Mouse (Mus musculus) embryonic facial prominence, embryonic 13.5 days (tissue): Measurements from ENCODE around the gene Ttll5. TPM values are rescaled to one million over a fixed set of nuclear protein-coding genes. Genes with fewer than 3 reads are reported as not detected.
A peak's percentile ranks its signal among the peaks of the same experiment; 100 is the strongest.

Experiments
- ATAC-seq: fragments of 200-750 bp; cut with Nextera tagmentation; 2 replicates; pipeline ENCODE4 v1.8.0; 2017; ENCODE audit warnings: low read depth; ENCODE audit not compliant: insufficient number of reproducible peaks, insufficient read depth, low FRiP score, low TSS enrichment
- H3K27ac ChIP-seq: fragments of 300-500 bp; sonication (generic); 2 replicates; pipeline ENCODE4 v1.5.1; 2015; ENCODE audit warnings: moderate library complexity, mild to moderate bottlenecking, inconsistent platforms
- H3K27me3 ChIP-seq: fragments of 300-500 bp; sonication (generic); 2 replicates; pipeline ENCODE4 v1.6.1; 2015; ENCODE audit warnings: mild to moderate bottlenecking, inconsistent platforms
- H3K36me3 ChIP-seq: fragments of 300-500 bp; sonication (generic); 2 replicates; pipeline ENCODE4 v1.6.1; 2015; ENCODE audit warnings: mild to moderate bottlenecking, inconsistent platforms
- H3K4me1 ChIP-seq: fragments of 300-500 bp; sonication (generic); 2 replicates; pipeline ENCODE4 v1.6.1; 2015; ENCODE audit warnings: inconsistent platforms
- H3K4me2 ChIP-seq: fragments of 300-500 bp; sonication (generic); 2 replicates; pipeline ENCODE4 v1.6.1; 2015; ENCODE audit warnings: moderate library complexity, mild to moderate bottlenecking, inconsistent platforms
- H3K4me3 ChIP-seq: fragments of 300-500 bp; sonication (generic); 2 replicates; pipeline ENCODE4 v1.5.1; 2015; ENCODE audit warnings: mild to moderate bottlenecking, inconsistent platforms
- H3K9ac ChIP-seq: fragments of 300-500 bp; sonication (generic); 2 replicates; pipeline ENCODE4 v1.6.1; 2015; ENCODE audit warnings: mild to moderate bottlenecking, inconsistent platforms
- H3K9me3 ChIP-seq: fragments of 300-500 bp; sonication (generic); 2 replicates; pipeline ENCODE4 v1.6.1; 2016; ENCODE audit warnings: inconsistent platforms
- WGBS: fragments of 180-500 bp; shearing (Covaris S2); methylation state at CpG from one replicate; pipeline ENCODE4 v1.1.7; 2015; ENCODE audit warnings: mixed read lengths; 5-methylcytosine and 5-hydroxymethylcytosine counted together
- polyA plus RNA-seq: library from polyadenylated mRNA; unstranded; fragments of >200 nt; fragmentation: Nextera tagmentation; extraction: Ambion mirVana; gene quantifications from 2 replicates; pipeline ENCODE4 v1.2.1, GENCODE M21; 2015

Ttll5 gene
- polyA plus RNA-seq, 1 experiment from 2014 or later = 17.3 TPM

GRCm38 (mm10) chr12:85992013-85992837, 167.8 kb downstream of the Ttll5 start:
- WGBS = 81% methylated on average over 7 of the region's 7 CpGs
- Histone ChIP-seq H3K27ac (no peak overlapping the region), H3K4me3 (no peak overlapping the region), H3K4me2 (no peak overlapping the region), H3K9me3 (no peaks in the 10 kb centered on the region), H3K9ac (no peak overlapping the region), H3K27me3 (no peaks in the 10 kb centered on the region), H3K36me3 (0 out of 2 replicates have a peak, but pooled peaks cover 12% of the 10 kb centered on the region), H3K4me1 (peaks cover 12% of the 10 kb centered on the region)
- ATAC-seq = no peak

- no peak for ATAC-seq
- 86% methylated on average over 2 of the region's 2 CpGs for WGBS
Observed at GRCm38 (mm10) chr12:85992838-85993234, 168.4 kb downstream of the Ttll5 start.

GRCm38 (mm10) chr12:85993790-85994360, 169.4 kb downstream of the Ttll5 start:
- Histone ChIP-seq H3K27me3 (no peaks in the 10 kb centered on the region), H3K9ac (no peak overlapping the region), H3K27ac (0 out of 2 replicates have a peak overlapping the region, but pooled peaks have one; percentile 9), H3K9me3 (no peaks in the 10 kb centered on the region), H3K4me3 (no peak overlapping the region), H3K36me3 (0 out of 2 replicates have a peak, but pooled peaks cover 12% of the 10 kb centered on the region), H3K4me1 (peaks cover 20% of the 10 kb centered on the region; the same call in 1 of the 2 replicates), H3K4me2 (no peak overlapping the region)
- no peak for ATAC-seq
- WGBS = 53% methylated on average over 5 of the region's 5 CpGs

More at GRCm38 (mm10) chr12:85992838-85993234, 168.4 kb downstream of the Ttll5 start:
- Histone ChIP-seq H3K4me3 (no peak overlapping the region), H3K4me1 (peaks cover 11% of the 10 kb centered on the region; the same call in 1 of the 2 replicates), H3K9me3 (no peaks in the 10 kb centered on the region), H3K27ac (no peak overlapping the region), H3K36me3 (0 out of 2 replicates have a peak, but pooled peaks cover 12% of the 10 kb centered on the region), H3K9ac (no peak overlapping the region), H3K27me3 (no peaks in the 10 kb centered on the region), H3K4me2 (no peak overlapping the region)

- peak; percentile 80; the same call in 1 of the 2 replicates for ATAC-seq
- Histone ChIP-seq H3K27me3 (no peaks in the 10 kb centered on the region), H3K4me3 (no peak overlapping the region), H3K4me2 (0 out of 2 replicates have a peak overlapping the region, but pooled peaks have one; percentile 20), H3K27ac (peak overlapping the region; percentile 87), H3K4me1 (peaks cover 24% of the 10 kb centered on the region), H3K36me3 (0 out of 2 replicates have a peak, but pooled peaks cover 12% of the 10 kb centered on the region), H3K9me3 (no peaks in the 10 kb centered on the region), H3K9ac (peak overlapping the region; percentile 16; the same call in 1 of the 2 replicates)
- WGBS = 28% methylated on average over 9 of the region's 9 CpGs
Observed at GRCm38 (mm10) chr12:86000641-86001073, 176.2 kb downstream of the Ttll5 start.

GRCm38 (mm10) chr12:86001120-86001655, 176.7 kb downstream of the Ttll5 start:
- Histone ChIP-seq H3K9ac (peak overlapping the region; percentile 16), H3K27me3 (no peaks in the 10 kb centered on the region), H3K9me3 (no peaks in the 10 kb centered on the region), H3K4me3 (no peak overlapping the region), H3K36me3 (0 out of 2 replicates have a peak, but pooled peaks cover 9% of the 10 kb centered on the region), H3K4me2 (0 out of 2 replicates have a peak overlapping the region, but pooled peaks have one; percentile 20), H3K4me1 (peaks cover 24% of the 10 kb centered on the region), H3K27ac (peak overlapping the region; percentile 87)
- WGBS = 34% methylated on average over 7 of the region's 7 CpGs
- ATAC-seq = 0 out of 2 replicates have a peak, but pooled peaks have one; percentile 59

- Histone ChIP-seq H3K9me3 (no peaks in the 10 kb centered on the region), H3K36me3 (no peaks in the 10 kb centered on the region), H3K27me3 (no peaks in the 10 kb centered on the region), H3K4me3 (no peak overlapping the region), H3K4me1 (peaks cover 42% of the 10 kb centered on the region), H3K27ac (no peak overlapping the region), H3K9ac (no peak overlapping the region), H3K4me2 (no peak overlapping the region)
- 94% methylated on average over 3 of the region's 3 CpGs for WGBS
- ATAC-seq = no peak
Observed at GRCm38 (mm10) chr12:86004627-86005026, 180.2 kb downstream of the Ttll5 start.

- Histone ChIP-seq H3K27me3 (no peaks in the 10 kb centered on the region), H3K9me3 (no peaks in the 10 kb centered on the region), H3K27ac (peak overlapping the region; percentile 39; the same call in 1 of the 2 replicates), H3K9ac (no peak overlapping the region), H3K4me3 (no peak overlapping the region), H3K36me3 (no peaks in the 10 kb centered on the region), H3K4me2 (no peak overlapping the region), H3K4me1 (peaks cover 48% of the 10 kb centered on the region)
- WGBS = 69% methylated on average over 3 of the region's 3 CpGs
- no peak for ATAC-seq
Observed at GRCm38 (mm10) chr12:86007377-86007776, 182.9 kb downstream of the Ttll5 start.

GRCm38 (mm10) chr12:86010656-86011055, 186.2 kb downstream of the Ttll5 start:
- Histone ChIP-seq H3K4me3 (no peak overlapping the region), H3K27me3 (no peaks in the 10 kb centered on the region), H3K4me2 (no peak overlapping the region), H3K9me3 (no peaks in the 10 kb centered on the region), H3K36me3 (no peaks in the 10 kb centered on the region), H3K4me1 (peaks cover 70% of the 10 kb centered on the region), H3K27ac (peak overlapping the region; percentile 84), H3K9ac (no peak overlapping the region)
- ATAC-seq = no peak
- WGBS = 22% methylated on average over 5 of the region's 5 CpGs

- Histone ChIP-seq H3K4me1 (peaks cover 69% of the 10 kb centered on the region), H3K36me3 (no peaks in the 10 kb centered on the region), H3K27ac (no peak overlapping the region), H3K9me3 (no peaks in the 10 kb centered on the region), H3K4me3 (no peak overlapping the region), H3K4me2 (no peak overlapping the region), H3K9ac (no peak overlapping the region), H3K27me3 (no peaks in the 10 kb centered on the region)
- WGBS = 76% methylated on average over 2 of the region's 2 CpGs
- no peak for ATAC-seq
Observed at GRCm38 (mm10) chr12:86012195-86012594, 187.7 kb downstream of the Ttll5 start.

GRCm38 (mm10) chr12:86014174-86014573, 189.7 kb downstream of the Ttll5 start:
- 42% methylated on average over 2 of the region's 2 CpGs for WGBS
- peak overlapping the region; percentile 71 for H3K27ac ChIP-seq
- no peak for ATAC-seq

GRCm38 (mm10) chr12:86014621-86015020, 190.2 kb downstream of the Ttll5 start:
- H3K36me3 ChIP-seq = no peaks in the 10 kb centered on the region
- peaks cover 53% of the 10 kb centered on the region for H3K4me1 ChIP-seq
- WGBS = 71% methylated on average over 3 of the region's 3 CpGs
- H3K27me3 ChIP-seq = no peaks in the 10 kb centered on the region
- ATAC-seq = no peak
- no peak overlapping the region for H3K4me3 ChIP-seq
- no peak overlapping the region for H3K4me2 ChIP-seq
- no peak overlapping the region for H3K9ac ChIP-seq
- H3K27ac ChIP-seq = peak overlapping the region; percentile 71; the same call in 1 of the 2 replicates
- no peaks in the 10 kb centered on the region for H3K9me3 ChIP-seq

More at GRCm38 (mm10) chr12:86014174-86014573, 189.7 kb downstream of the Ttll5 start:
- H3K4me3 ChIP-seq = no peak overlapping the region
- no peak overlapping the region for H3K9ac ChIP-seq
- no peaks in the 10 kb centered on the region for H3K9me3 ChIP-seq
- peaks cover 53% of the 10 kb centered on the region for H3K4me1 ChIP-seq
- no peaks in the 10 kb centered on the region for H3K27me3 ChIP-seq
- H3K4me2 ChIP-seq = no peak overlapping the region
- no peaks in the 10 kb centered on the region for H3K36me3 ChIP-seq
